Mouse (Mus musculus) forebrain, embryonic 15.5 days (tissue): ENCODE measurements around the gene Myom1. TPM values are rescaled to one million over a fixed set of nuclear protein-coding genes. Genes with fewer than 3 reads are reported as not detected.

ENCODE experiments used
- ATAC-seq: fragments of 200-750 bp; cut with Nextera tagmentation; replicated peaks from 2 replicates; pipeline ENCODE4 v1.8.0; 2017; ENCODE audit warnings: mild to moderate bottlenecking, moderate TSS enrichment, moderate library complexity
- H3K27ac ChIP-seq: fragments of 300-500 bp; sonication (generic); replicated peaks from 2 replicates; pipeline ENCODE4 v1.5.1; 2015; ENCODE audit warnings: mild to moderate bottlenecking, inconsistent platforms
- H3K27me3 ChIP-seq: fragments of 300-500 bp; sonication (generic); 2 replicates; pipeline ENCODE4 v1.6.1; 2015; ENCODE audit warnings: inconsistent platforms
- H3K36me3 ChIP-seq: fragments of 300-500 bp; sonication (generic); 2 replicates; pipeline ENCODE4 v1.6.1; 2015; ENCODE audit warnings: mild to moderate bottlenecking, inconsistent platforms
- H3K4me1 ChIP-seq: fragments of 300-500 bp; sonication (generic); 2 replicates; pipeline ENCODE4 v1.6.1; 2015; ENCODE audit warnings: inconsistent platforms
- H3K4me2 ChIP-seq: fragments of 300-500 bp; sonication (generic); replicated peaks from 2 replicates; pipeline ENCODE4 v1.6.1; 2015; ENCODE audit warnings: mild to moderate bottlenecking, inconsistent platforms
- H3K4me3 ChIP-seq: fragments of 300-500 bp; sonication (generic); 2 replicates; pipeline ENCODE4 v1.5.1; 2015; ENCODE audit warnings: mild to moderate bottlenecking, inconsistent platforms
- H3K9ac ChIP-seq: fragments of 300-500 bp; sonication (generic); replicated peaks from 2 replicates; pipeline ENCODE4 v1.6.1; 2015; ENCODE audit warnings: mild to moderate bottlenecking, inconsistent platforms
- H3K9me3 ChIP-seq: fragments of 300-500 bp; sonication (generic); 2 replicates; pipeline ENCODE4 v1.6.1; 2016; ENCODE audit warnings: inconsistent platforms
- WGBS: fragments of 180-500 bp; shearing (Covaris S2); methylation state at CpG from one replicate; pipeline ENCODE4 v1.1.7; 2015; ENCODE audit warnings: mixed read lengths; 5-methylcytosine and 5-hydroxymethylcytosine counted together
- polyA plus RNA-seq: library from polyadenylated mRNA; unstranded; fragments of >200 nt; fragmentation: Nextera tagmentation; extraction: Ambion mirVana; gene quantifications from 2 replicates; pipeline ENCODE4 v1.2.1, GENCODE M21; 2015

The Myom1 gene
- polyA plus RNA-seq, 1 experiment from 2014 or later, result 1.7 TPM

DNA sequence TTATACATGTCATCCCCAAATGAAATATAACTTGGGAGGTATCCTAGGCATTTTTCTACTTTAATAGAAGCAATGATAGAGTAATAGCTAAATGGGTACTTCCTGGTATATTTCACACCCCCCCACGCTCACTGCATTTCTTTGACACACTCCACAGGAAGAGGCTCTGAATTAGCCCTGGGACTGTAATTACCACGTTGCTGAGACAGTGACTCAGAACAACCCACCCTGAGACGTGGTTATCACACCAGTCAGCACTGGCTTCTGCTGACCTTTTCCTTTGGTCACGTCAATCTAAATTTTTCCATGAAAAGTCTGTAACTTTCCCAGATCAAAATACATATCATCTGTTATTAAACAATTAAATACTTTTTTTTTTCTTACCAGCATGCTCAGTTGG is 72.0 kb downstream of the Myom1 start:
- Histone ChIP-seq H3K9ac (no peak overlapping the region), H3K36me3 (no peaks in the 10 kb centered on the region), H3K9me3 (no peaks in the 10 kb centered on the region), H3K27me3 (no peaks in the 10 kb centered on the region), H3K4me1 (no peaks in the 10 kb centered on the region), H3K4me2 (no peak overlapping the region), H3K27ac (no peak overlapping the region), H3K4me3 (no peak overlapping the region)
- ATAC-seq, result no peak
- WGBS, result 68% methylated on average over 4 of the region's 4 CpGs

DNA sequence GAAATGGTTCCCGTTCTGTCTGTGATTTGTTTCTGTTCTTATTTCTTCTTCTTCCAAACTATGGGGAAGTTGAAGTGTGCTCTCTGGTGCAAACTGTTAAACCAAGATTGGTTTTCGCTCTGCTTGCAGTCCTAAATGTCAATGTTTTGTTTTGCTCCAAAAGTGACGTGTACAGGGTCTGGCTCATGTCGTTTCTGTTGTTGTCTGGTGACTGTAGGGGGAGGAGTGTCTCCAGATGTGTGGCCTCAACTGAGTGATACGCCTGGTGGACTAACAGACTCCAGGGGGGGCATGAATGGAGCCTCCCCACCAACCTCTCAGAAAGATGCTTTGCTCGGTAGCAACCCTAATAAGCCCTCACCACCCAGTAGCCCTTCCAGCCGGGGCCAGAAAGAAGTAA is 79.6 kb downstream of the Myom1 start:
- Histone ChIP-seq H3K36me3 (no peaks in the 10 kb centered on the region), H3K4me1 (no peaks in the 10 kb centered on the region), H3K9ac (no peak overlapping the region), H3K27me3 (no peaks in the 10 kb centered on the region), H3K4me2 (no peak overlapping the region), H3K27ac (no peak overlapping the region), H3K9me3 (no peaks in the 10 kb centered on the region), H3K4me3 (no peak overlapping the region)
- no peak for ATAC-seq
- WGBS, result 68% methylated on average over 7 of the region's 7 CpGs

- ATAC-seq, result no peak
Observed at GRCm38 (mm10) chr17:71086969-71087368, 84.5 kb downstream of the Myom1 start.

GRCm38 (mm10) chr17:71087396-71088153 is 85.1 kb downstream of the Myom1 start:
- Histone ChIP-seq H3K36me3 (no peaks in the 10 kb centered on the region), H3K9ac (no peak overlapping the region), H3K27me3 (no peaks in the 10 kb centered on the region), H3K4me3 (no peak overlapping the region), H3K4me2 (no peak overlapping the region), H3K27ac (no peak overlapping the region), H3K9me3 (no peaks in the 10 kb centered on the region), H3K4me1 (no peaks in the 10 kb centered on the region)
- ATAC-seq, result no peak
- WGBS, result 94% methylated on average over 8 of the region's 8 CpGs

More at GRCm38 (mm10) chr17:71086969-71087368, 84.5 kb downstream of the Myom1 start:
- H3K27ac ChIP-seq, result no peak overlapping the region
- H3K4me2 ChIP-seq, result no peak overlapping the region
- H3K4me3 ChIP-seq, result no peak overlapping the region
- WGBS, result 84% methylated on average over 4 of the region's 4 CpGs
- H3K36me3 ChIP-seq, result no peaks in the 10 kb centered on the region
- no peaks in the 10 kb centered on the region for H3K4me1 ChIP-seq
- H3K9me3 ChIP-seq, result no peaks in the 10 kb centered on the region
- H3K9ac ChIP-seq, result no peak overlapping the region
- no peaks in the 10 kb centered on the region for H3K27me3 ChIP-seq

DNA sequence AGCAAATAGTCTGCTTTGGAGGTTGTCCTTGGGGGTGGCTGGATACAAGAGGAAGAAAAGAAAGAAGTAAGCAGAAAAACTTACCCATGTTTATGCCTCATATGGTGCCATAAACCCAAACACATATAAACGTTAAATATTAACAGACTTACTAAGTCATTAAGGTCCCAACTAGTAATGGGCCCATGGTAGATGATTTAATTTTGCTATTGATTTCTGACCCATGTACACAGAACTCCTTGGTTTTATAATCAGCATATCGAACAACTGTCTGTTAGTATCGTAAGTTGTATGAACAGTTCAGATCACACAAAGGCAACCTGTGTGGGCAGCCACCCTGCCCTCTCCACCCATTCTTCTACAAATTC is 85.7 kb downstream of the Myom1 start:
- Histone ChIP-seq H3K27ac (no peak overlapping the region), H3K36me3 (no peaks in the 10 kb centered on the region), H3K4me1 (no peaks in the 10 kb centered on the region), H3K4me2 (no peak overlapping the region), H3K27me3 (no peaks in the 10 kb centered on the region), H3K9me3 (no peaks in the 10 kb centered on the region), H3K4me3 (no peak overlapping the region), H3K9ac (no peak overlapping the region)
- no peak for ATAC-seq
- 90% methylated on average over 3 of the region's 3 CpGs for WGBS

DNA sequence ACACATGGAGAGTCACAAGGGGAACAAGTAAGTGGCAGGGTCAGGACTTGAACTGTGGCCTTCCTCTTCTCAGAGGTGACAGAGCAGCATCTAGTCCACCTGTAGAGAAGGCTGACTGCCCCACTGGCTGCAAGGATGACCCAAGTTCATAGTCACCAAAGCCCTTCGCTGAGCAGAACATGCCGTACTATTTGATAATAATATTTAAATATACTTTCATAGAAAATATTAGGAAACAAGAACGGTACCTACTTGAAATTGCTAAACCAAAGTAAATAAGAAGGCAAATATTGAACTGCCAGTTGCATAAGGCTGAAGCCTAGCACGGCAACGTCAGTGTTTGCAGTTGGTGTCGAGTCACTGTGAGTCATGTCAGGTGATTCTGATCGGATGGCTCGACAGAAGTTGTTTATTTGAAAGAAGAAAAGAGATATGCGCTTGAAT is 86.6 kb downstream of the Myom1 start:
- ATAC-seq, result no peak
- no peak overlapping the region for H3K27ac ChIP-seq
- H3K9ac ChIP-seq, result no peak overlapping the region
- no peaks in the 10 kb centered on the region for H3K27me3 ChIP-seq
- no peak overlapping the region for H3K4me3 ChIP-seq
- 84% methylated on average over 9 of the region's 9 CpGs for WGBS
- no peak overlapping the region for H3K4me2 ChIP-seq
- no peaks in the 10 kb centered on the region for H3K9me3 ChIP-seq
- no peaks in the 10 kb centered on the region for H3K4me1 ChIP-seq
- H3K36me3 ChIP-seq, result no peaks in the 10 kb centered on the region

- Histone ChIP-seq H3K9ac (no peak overlapping the region), H3K4me2 (no peak overlapping the region), H3K4me3 (no peak overlapping the region), H3K4me1 (no peaks in the 10 kb centered on the region), H3K9me3 (no peaks in the 10 kb centered on the region), H3K36me3 (no peaks in the 10 kb centered on the region), H3K27me3 (no peaks in the 10 kb centered on the region), H3K27ac (no peak overlapping the region)
- no peak for ATAC-seq
- 85% methylated on average over 11 of the region's 11 CpGs for WGBS
Observed at GRCm38 (mm10) chr17:71089781-71090480, 87.5 kb downstream of the Myom1 start.

DNA sequence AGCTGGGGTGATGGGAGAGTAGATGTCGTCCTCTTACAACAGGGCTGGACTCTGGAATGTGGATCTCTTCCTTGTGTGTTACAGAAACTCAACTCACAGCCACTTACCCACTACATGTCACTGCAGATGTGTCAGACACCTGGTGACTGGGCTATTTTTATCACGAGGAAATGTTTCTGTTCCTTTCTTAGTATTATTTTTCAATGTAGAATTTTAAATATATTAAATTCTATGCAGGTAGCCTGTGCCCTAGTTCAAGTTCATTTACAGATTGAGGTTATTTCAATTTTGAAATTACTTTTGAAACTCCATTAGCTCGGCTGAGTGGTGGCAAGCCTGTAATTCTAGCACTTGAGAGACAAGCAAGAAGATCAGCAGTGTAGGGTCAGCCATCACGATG is 88.6 kb downstream of the Myom1 start:
- WGBS, result 81% methylated on average over 4 of the region's 4 CpGs
- no peaks in the 10 kb centered on the region for H3K36me3 ChIP-seq
- no peak overlapping the region for H3K9ac ChIP-seq
- H3K4me3 ChIP-seq, result no peak overlapping the region
- no peak overlapping the region for H3K4me2 ChIP-seq
- no peaks in the 10 kb centered on the region for H3K9me3 ChIP-seq
- no peak for ATAC-seq
- no peaks in the 10 kb centered on the region for H3K4me1 ChIP-seq
- no peak overlapping the region for H3K27ac ChIP-seq
- H3K27me3 ChIP-seq, result no peaks in the 10 kb centered on the region

DNA sequence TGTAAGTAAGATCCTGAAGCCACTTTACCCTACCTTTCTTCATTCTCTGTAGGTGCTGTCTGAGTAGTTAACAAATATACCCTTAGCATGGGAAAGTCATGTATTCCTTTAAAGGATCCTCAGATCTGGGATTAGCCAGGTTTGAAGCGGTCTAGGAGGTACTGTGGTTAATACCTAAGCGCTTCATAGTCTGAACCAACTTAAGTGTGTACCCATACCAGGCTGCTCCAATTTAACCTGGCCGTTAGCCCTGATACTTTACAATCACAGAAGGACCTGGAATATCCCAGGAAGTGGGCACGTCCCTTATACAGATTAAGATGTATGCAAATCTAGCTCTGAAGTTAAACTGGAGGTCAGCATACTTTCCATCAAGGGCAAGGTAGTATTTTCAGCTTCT is 89.9 kb downstream of the Myom1 start:
- 91% methylated on average over 4 of the region's 4 CpGs for WGBS
- Histone ChIP-seq H3K9ac (no peak overlapping the region), H3K36me3 (no peaks in the 10 kb centered on the region), H3K27ac (no peak overlapping the region), H3K9me3 (no peaks in the 10 kb centered on the region), H3K4me3 (no peak overlapping the region), H3K4me1 (no peaks in the 10 kb centered on the region), H3K4me2 (no peak overlapping the region), H3K27me3 (no peaks in the 10 kb centered on the region)
- no peak for ATAC-seq

DNA sequence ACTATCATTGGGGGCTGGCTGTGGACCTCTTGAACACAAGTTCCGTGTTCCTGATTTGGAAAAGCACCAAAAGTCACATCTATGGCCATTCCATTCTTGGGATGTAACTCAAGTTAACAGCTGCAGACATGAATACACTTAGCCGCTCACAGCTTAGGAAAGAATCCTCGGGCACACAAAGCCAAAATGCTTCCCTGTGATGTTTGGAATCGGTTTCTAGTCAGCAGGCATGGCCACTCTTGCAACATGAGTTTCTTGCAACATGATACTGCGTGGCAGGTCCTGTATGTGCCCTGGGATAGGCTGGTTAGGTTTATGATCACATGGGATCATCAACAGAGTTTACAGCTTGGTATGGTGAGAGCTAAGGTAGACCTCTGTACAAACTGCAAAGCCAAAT is 91.4 kb downstream of the Myom1 start:
- Histone ChIP-seq H3K9me3 (no peaks in the 10 kb centered on the region), H3K4me1 (no peaks in the 10 kb centered on the region), H3K27me3 (no peaks in the 10 kb centered on the region), H3K27ac (no peak overlapping the region), H3K36me3 (no peaks in the 10 kb centered on the region), H3K4me2 (no peak overlapping the region), H3K9ac (no peak overlapping the region), H3K4me3 (no peak overlapping the region)
- ATAC-seq, result no peak
- 85% methylated on average over 5 of the region's 5 CpGs for WGBS

DNA sequence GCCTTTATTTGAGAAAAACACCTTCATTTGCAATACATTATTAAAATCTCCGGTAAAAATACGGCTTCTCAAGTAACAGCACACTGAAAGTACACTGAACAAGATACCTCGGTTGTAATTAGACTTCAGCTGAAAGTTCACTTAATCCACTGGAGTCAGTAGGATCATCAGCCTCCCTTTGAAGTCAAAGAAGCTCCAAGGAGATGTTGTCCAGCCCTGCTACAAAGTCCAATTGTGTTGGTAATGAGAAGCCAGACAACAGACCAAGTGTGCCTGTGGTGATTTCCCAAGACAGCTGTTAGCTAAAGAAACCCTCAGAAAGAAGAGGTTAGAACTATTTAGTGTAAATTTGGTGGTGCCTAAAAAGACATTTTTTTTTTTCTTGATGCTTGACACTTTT is 92.0 kb downstream of the Myom1 start:
- no peak for ATAC-seq
- H3K9ac ChIP-seq, result no peak overlapping the region
- WGBS, result 38% methylated on average over 3 of the region's 3 CpGs
- H3K36me3 ChIP-seq, result no peaks in the 10 kb centered on the region
- H3K27ac ChIP-seq, result no peak overlapping the region
- H3K4me2 ChIP-seq, result no peak overlapping the region
- H3K27me3 ChIP-seq, result no peaks in the 10 kb centered on the region
- H3K4me3 ChIP-seq, result no peak overlapping the region
- H3K4me1 ChIP-seq, result no peaks in the 10 kb centered on the region
- no peaks in the 10 kb centered on the region for H3K9me3 ChIP-seq

DNA sequence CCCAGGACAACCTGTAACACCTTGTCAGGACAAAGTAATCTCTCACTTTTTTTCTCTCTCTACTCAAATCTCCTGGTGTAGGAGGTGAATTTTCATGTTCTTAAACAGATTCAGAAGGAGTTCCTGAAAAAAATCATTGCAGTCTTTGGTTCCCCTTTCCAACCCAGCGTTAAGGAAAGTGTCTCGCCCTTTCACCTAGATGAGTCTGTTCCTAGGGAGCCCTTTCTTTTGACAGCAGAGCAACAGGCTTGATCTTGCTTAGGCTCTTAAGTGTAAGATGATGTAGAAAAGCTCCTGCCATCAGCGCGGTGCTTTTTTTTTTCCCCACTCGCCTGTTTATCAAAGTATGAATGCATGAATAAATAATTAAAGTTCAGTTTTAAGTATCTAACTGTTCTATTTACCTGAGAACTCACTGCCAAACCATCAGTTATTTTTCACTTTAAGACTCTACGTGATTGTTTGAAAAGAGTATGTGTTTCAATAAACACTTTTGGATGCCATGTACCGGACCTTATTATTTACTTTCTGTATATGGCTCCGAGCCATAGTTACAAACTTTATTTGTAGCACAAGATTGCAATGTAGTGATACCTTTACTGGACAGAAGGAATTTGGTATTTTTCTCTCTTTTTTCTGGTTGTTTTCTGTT is 94.2 kb downstream of the Myom1 start:
- H3K27me3 ChIP-seq, result no peaks in the 10 kb centered on the region

More for the DNA sequence above, 94.2 kb downstream of the Myom1 start:
- no peak overlapping the region for H3K27ac ChIP-seq
- H3K9ac ChIP-seq, result no peak overlapping the region
- no peak overlapping the region for H3K4me3 ChIP-seq
- H3K9me3 ChIP-seq, result no peaks in the 10 kb centered on the region
- no peak for ATAC-seq
- no peaks in the 10 kb centered on the region for H3K4me1 ChIP-seq
- 89% methylated on average over 8 of the region's 8 CpGs for WGBS
- no peaks in the 10 kb centered on the region for H3K36me3 ChIP-seq
- H3K4me2 ChIP-seq, result no peak overlapping the region
